ENCODE assay signal across 9 mouse cellular contexts in genomic region chr9:41470010-41470409, GRCm38 (mm10).
A peak's percentile ranks its signal among the peaks of the same experiment; 100 is the strongest.
DNase-seq lines count a peak whose midpoint lies in the region; ATAC-seq lines count a peak whose summit lies in the region.
"Had no signal": no experiment of that assay in that cellular context is flagged by ENCODE, and none has a peak within 500 bp of the region (broad histone marks: within the 10 kb centered on the region; RNA-seq: fewer than 3 reads in every experiment).

No protein-coding gene starts in this region.

- no peak overlapping the region for H3K4me3 ChIP-seq in kidney, embryonic 15.5 days (replicated peaks)
- H3K4me3 ChIP-seq in embryonic facial prominence, embryonic 13.5 days, result no peak overlapping the region
- no peak overlapping the region for H3K4me3 ChIP-seq in hindbrain, embryonic 12.5 days
- H3K4me3 ChIP-seq in neural tube, embryonic 14.5 days (ENCODE audit: low read depth, low read length), result no peak overlapping the region
- H3K4me3 ChIP-seq: megakaryocyte, embryonic 14.5 days had no signal

- no peaks in the 10 kb centered on the region for H3K27me3 ChIP-seq in kidney, embryonic 15.5 days
- no peaks in the 10 kb centered on the region for H3K27me3 ChIP-seq in embryonic facial prominence, embryonic 13.5 days
- H3K27me3 ChIP-seq in hindbrain, embryonic 12.5 days, result no peaks in the 10 kb centered on the region
- H3K27me3 ChIP-seq in neural tube, embryonic 14.5 days (ENCODE audit: control insufficient read depth, insufficient read depth, low read length), result no peaks in the 10 kb centered on the region
- H3K27me3 ChIP-seq: megakaryocyte, embryonic 14.5 days had no signal

- no peak for DNase-seq in kidney, postnatal 36 days
- no peak for DNase-seq in gastrocnemius, postnatal 36 days
- DNase-seq in embryo, embryonic 9.5 days (ENCODE audit: extremely low spot score), result no peak
- DNase-seq: adrenal gland, postnatal 36 days had no signal

- H3K9me3 ChIP-seq in kidney, embryonic 15.5 days (replicated peaks), result no peaks in the 10 kb centered on the region
- no peaks in the 10 kb centered on the region for H3K9me3 ChIP-seq in embryonic facial prominence, embryonic 13.5 days
- no peaks in the 10 kb centered on the region for H3K9me3 ChIP-seq in hindbrain, embryonic 12.5 days (replicated peaks)
- H3K9me3 ChIP-seq in neural tube, embryonic 14.5 days (ENCODE audit: control insufficient read depth, low read length), result no peaks in the 10 kb centered on the region
- H3K9me3 ChIP-seq: megakaryocyte, embryonic 14.5 days had no signal

- ATAC-seq in kidney, embryonic 15.5 days (replicated peaks; ENCODE audit: low FRiP score), result 0 out of 2 replicates have a peak, but pooled peaks have one; percentile 49
- ATAC-seq in embryonic facial prominence, embryonic 13.5 days (ENCODE audit: insufficient number of reproducible peaks, insufficient read depth, low FRiP score, low TSS enrichment, low read depth), result peak; percentile 76; the same call in 1 of the 2 replicates
- ATAC-seq in hindbrain, embryonic 12.5 days (ENCODE audit: low FRiP score), result no peak
- ATAC-seq in neural tube, embryonic 14.5 days (ENCODE audit: low read depth), result no peak

- no peak overlapping the region for H3K4me2 ChIP-seq in kidney, embryonic 15.5 days
- H3K4me2 ChIP-seq in embryonic facial prominence, embryonic 13.5 days, result peak overlapping the region; percentile 30
- H3K4me2 ChIP-seq in hindbrain, embryonic 12.5 days (replicated peaks), result no peak overlapping the region
- H3K4me2 ChIP-seq in neural tube, embryonic 14.5 days (ENCODE audit: low read depth, low read length), result no peak overlapping the region

- WGBS in kidney, embryonic 15.5 days, result 39% methylated on average over 6 of the region's 6 CpGs
- 15% methylated on average over 6 of the region's 6 CpGs for WGBS in embryonic facial prominence, embryonic 13.5 days
- WGBS in hindbrain, embryonic 12.5 days, result 51% methylated on average over 6 of the region's 6 CpGs
- WGBS in neural tube, embryonic 14.5 days, result 50% methylated on average over 6 of the region's 6 CpGs

- H3K27ac ChIP-seq in kidney, embryonic 15.5 days, result peak overlapping the region; percentile 68
- H3K27ac ChIP-seq in embryonic facial prominence, embryonic 13.5 days, result peak overlapping the region; percentile 92
- H3K27ac ChIP-seq in hindbrain, embryonic 12.5 days, result peak overlapping the region; percentile 64
- H3K27ac ChIP-seq in neural tube, embryonic 14.5 days (ENCODE audit: low read depth, low read length), result peak overlapping the region; percentile 2; the same call in 1 of the 2 replicates

- H3K4me1 ChIP-seq in kidney, embryonic 15.5 days, result peaks cover 23% of the 10 kb centered on the region
- peaks cover 49% of the 10 kb centered on the region for H3K4me1 ChIP-seq in embryonic facial prominence, embryonic 13.5 days
- H3K4me1 ChIP-seq in hindbrain, embryonic 12.5 days, result peaks cover 31% of the 10 kb centered on the region
- H3K4me1 ChIP-seq in neural tube, embryonic 14.5 days (ENCODE audit: control insufficient read depth, insufficient read depth, low read length), result peaks cover 15% of the 10 kb centered on the region
- H3K4me1 ChIP-seq: megakaryocyte, embryonic 14.5 days had no signal

- intact Hi-C loops in gastrocnemius, postnatal 36 days (cut with DNase I), result loop anchor here (5.0 to 10.0 kb wide), 2 partner anchors 107 to 255 kb away; no protein-coding TSS in a partner anchor

- no peaks in the 10 kb centered on the region for H3K36me3 ChIP-seq in kidney, embryonic 15.5 days
- H3K36me3 ChIP-seq in embryonic facial prominence, embryonic 13.5 days, result no peaks in the 10 kb centered on the region
- no peaks in the 10 kb centered on the region for H3K36me3 ChIP-seq in hindbrain, embryonic 12.5 days
- no peaks in the 10 kb centered on the region for H3K36me3 ChIP-seq in neural tube, embryonic 14.5 days (ENCODE audit: control insufficient read depth, insufficient read depth, low read length)

- H3K9ac ChIP-seq in kidney, embryonic 15.5 days, result no peak overlapping the region
- H3K9ac ChIP-seq in embryonic facial prominence, embryonic 13.5 days, result 0 out of 2 replicates have a peak overlapping the region, but pooled peaks have one; percentile 27
- H3K9ac ChIP-seq in hindbrain, embryonic 12.5 days, result no peak overlapping the region
- H3K9ac ChIP-seq in neural tube, embryonic 14.5 days (replicated peaks; ENCODE audit: low read depth, low read length), result no peak overlapping the region

Comparison
In these comparisons a context has a peak if more than half of its experiments do, and no peak if none do; other contexts are left out.
1. ATAC-seq: peak in kidney, embryonic 15.5 days (single experiment) and embryonic facial prominence, embryonic 13.5 days (single experiment); none in hindbrain, embryonic 12.5 days (single experiment) and neural tube, embryonic 14.5 days (single experiment).
2. H3K27ac ChIP-seq: peak in every context shown above with its lines; median percentile 92 in embryonic facial prominence, embryonic 13.5 days; 68 in kidney, embryonic 15.5 days; 64 in hindbrain, embryonic 12.5 days; 2 in neural tube, embryonic 14.5 days.